Comparison of ENCODE assay signal across 7 mouse cellular contexts in genomic region chr16:26581913-26582376, GRCm38 (mm10). TPM values are rescaled to one million over a fixed set of nuclear protein-coding genes. Genes with fewer than 3 reads are reported as not detected.
A peak's percentile ranks its signal among the peaks of the same experiment; 100 is the strongest.
DNase-seq lines count a peak whose midpoint lies in the region; ATAC-seq and TF ChIP-seq lines count a peak whose summit lies in the region.

No protein-coding gene starts in this region.

- H3K9me3 ChIP-seq in forebrain, embryonic 15.5 days = no peaks in the 10 kb centered on the region
- no peaks in the 10 kb centered on the region for H3K9me3 ChIP-seq in midbrain, embryonic 13.5 days

- peaks cover 9% of the 10 kb centered on the region for H3K4me1 ChIP-seq in forebrain, embryonic 15.5 days
- H3K4me1 ChIP-seq in midbrain, embryonic 13.5 days (replicated peaks) = 0 out of 2 replicates have a peak, but pooled peaks cover 5% of the 10 kb centered on the region

- peak; percentile 68 for ATAC-seq in forebrain, embryonic 15.5 days (replicated peaks)
- peak; percentile 72 for ATAC-seq in midbrain, embryonic 13.5 days

- H3K4me3 ChIP-seq in forebrain, embryonic 15.5 days = peak overlapping the region; percentile 49
- H3K4me3 ChIP-seq in midbrain, embryonic 13.5 days (replicated peaks) = peak overlapping the region; percentile 64

- TF ChIP-seq CTCF in brain, embryonic 14.5 days (IDR thresholded peaks at IDR 0.05; ENCODE audit: borderline replicate concordance, extremely low read depth, insufficient read depth, insufficient read length) = no peak

- intact Hi-C loops in left cerebral cortex, postnatal 4 days (cut with DNase I) = no loop called here

- no peaks in the 10 kb centered on the region for H3K36me3 ChIP-seq in forebrain, embryonic 15.5 days
- no peaks in the 10 kb centered on the region for H3K36me3 ChIP-seq in midbrain, embryonic 13.5 days

- peak overlapping the region; percentile 73 for H3K4me2 ChIP-seq in forebrain, embryonic 15.5 days (replicated peaks)
- H3K4me2 ChIP-seq in midbrain, embryonic 13.5 days (replicated peaks) = peak overlapping the region; percentile 79

- H3K27me3 ChIP-seq in forebrain, embryonic 15.5 days = no peaks in the 10 kb centered on the region
- H3K27me3 ChIP-seq in midbrain, embryonic 13.5 days = peaks cover 7% of the 10 kb centered on the region; the same call in 1 of the 2 replicates

- H3K9ac ChIP-seq in forebrain, embryonic 15.5 days (replicated peaks) = peak overlapping the region; percentile 51
- peak overlapping the region; percentile 71 for H3K9ac ChIP-seq in midbrain, embryonic 13.5 days (replicated peaks)

- WGBS in forebrain, embryonic 15.5 days = 0% methylated on average over 16 of the region's 16 CpGs
- WGBS in midbrain, embryonic 13.5 days = 0% methylated on average over 16 of the region's 16 CpGs

- H3K27ac ChIP-seq in forebrain, embryonic 15.5 days (replicated peaks) = no peak overlapping the region
- H3K27ac ChIP-seq in midbrain, embryonic 13.5 days = no peak overlapping the region

- DNase-seq in layer of hippocampus, adult 18-20 months (ENCODE audit: low spot score in 2 of 2) = peak; percentile 39 to 63
- DNase-seq in layer of hippocampus, adult 8-10 months (ENCODE audit: low spot score in 2 of 2) = no peak
- DNase-seq in brain, embryonic 14.5 days (ENCODE audit: low read depth) = peak; percentile 64
- DNase-seq in left cerebral cortex, postnatal 4 days = peak; percentile 29
- DNase-seq in B cell, adult 2 months = no peak

- no peak for TF ChIP-seq POLR2A in brain, embryonic 14.5 days (IDR thresholded peaks at IDR 0.05; ENCODE audit: borderline replicate concordance, extremely low read depth, insufficient read depth, insufficient read length, poor library complexity, severe bottlenecking)

RNA-seq across cellular contexts. Expression of gene Il1rap, which starts 0.4 kb away (rescaled TPM):
- 10 to 100 TPM; 58.6 to 64.9 TPM for total RNA-seq in layer of hippocampus, adult 18-20 months (2021)
- total RNA-seq in layer of hippocampus, adult 8-10 months (2022) = 10 to 100 TPM; 59.4 to 67.3 (median 60.2) TPM
- polyA plus RNA-seq in brain, embryonic 14.5 days (2012; rRNA removed) = 4.0 and 6.7 TPM in 2 replicates
- 4.2 and 5.3 TPM in 2 replicates for polyA plus RNA-seq in forebrain, embryonic 15.5 days (2015; fragmentation: Nextera tagmentation; extraction: Ambion mirVana)
- total RNA-seq in left cerebral cortex, postnatal 4 days (2021) = 10 to 100 TPM; 13.8 to 14.7 TPM
- 5.2 and 6.3 TPM in 2 replicates for polyA plus RNA-seq in midbrain, embryonic 13.5 days (2015; fragmentation: Nextera tagmentation; extraction: Ambion mirVana)

RNA-seq across cellular contexts. Expression of gene Tmem207, which starts 55.4 kb away (rescaled TPM):
- not detected for total RNA-seq in layer of hippocampus, adult 18-20 months (2021)
- not detected for total RNA-seq in layer of hippocampus, adult 8-10 months (2022)
- polyA plus RNA-seq in brain, embryonic 14.5 days (2012; rRNA removed) = 0.10 and 0.25 TPM in 2 replicates
- polyA plus RNA-seq in forebrain, embryonic 15.5 days (2015; fragmentation: Nextera tagmentation; extraction: Ambion mirVana) = 0.26 TPM in 1 of 2 replicates, not detected in the other
- not detected for total RNA-seq in left cerebral cortex, postnatal 4 days (2021)
- 0.19 and 0.42 TPM in 2 replicates for polyA plus RNA-seq in midbrain, embryonic 13.5 days (2015; fragmentation: Nextera tagmentation; extraction: Ambion mirVana)

Comparison
In these comparisons a context has a peak if more than half of its experiments do, and no peak if none do; other contexts are left out.
1. DNase-seq: peak in layer of hippocampus, adult 18-20 months (2 of 2), brain, embryonic 14.5 days (single experiment) and left cerebral cortex, postnatal 4 days (single experiment); none in layer of hippocampus, adult 8-10 months (0 of 2) and B cell, adult 2 months (0 of 2).